Mouse (Mus musculus) neural tube, embryonic 15.5 days (tissue): ENCODE results near the gene Ppm1k. TPM values are rescaled to one million over a fixed set of nuclear protein-coding genes. Genes with fewer than 3 reads are reported as not detected.
"Not testable (repeated sequence)": the region's sequence is repeated elsewhere in the genome, so short reads cannot be mapped to it uniquely, and the experiment has no call there.

Experiments used
- ATAC-seq: fragments of 200-750 bp; cut with Nextera tagmentation; 2 replicates; pipeline ENCODE4 v1.8.0; 2017; ENCODE audit warnings: mild to moderate bottlenecking, moderate TSS enrichment, moderate library complexity; ENCODE audit not compliant: low FRiP score
- H3K27ac ChIP-seq: fragments of 300-500 bp; sonication (generic); replicated peaks from 2 replicates; pipeline ENCODE4 v1.5.1; 2015; ENCODE audit warnings: mild to moderate bottlenecking, inconsistent platforms
- H3K27me3 ChIP-seq: fragments of 300-500 bp; sonication (generic); replicated peaks from 2 replicates; pipeline ENCODE4 v1.6.1; 2015; ENCODE audit warnings: inconsistent platforms
- H3K36me3 ChIP-seq: fragments of 300-500 bp; sonication (generic); 2 replicates; pipeline ENCODE4 v1.6.1; 2015; ENCODE audit warnings: inconsistent platforms
- H3K4me1 ChIP-seq: fragments of 300-500 bp; sonication (generic); 2 replicates; pipeline ENCODE4 v1.6.1; 2015; ENCODE audit warnings: inconsistent platforms
- H3K4me2 ChIP-seq: fragments of 300-500 bp; sonication (generic); 2 replicates; pipeline ENCODE4 v1.6.1; 2015; ENCODE audit warnings: inconsistent platforms, mild to moderate bottlenecking, moderate library complexity
- H3K4me3 ChIP-seq: fragments of 300-500 bp; sonication (generic); replicated peaks from 2 replicates; pipeline ENCODE4 v1.5.1; 2015; ENCODE audit warnings: mild to moderate bottlenecking, inconsistent platforms
- H3K9ac ChIP-seq: fragments of 300-500 bp; sonication (generic); replicated peaks from 2 replicates; pipeline ENCODE4 v1.6.1; 2015; ENCODE audit warnings: mild to moderate bottlenecking, inconsistent platforms
- H3K9me3 ChIP-seq: fragments of 300-500 bp; sonication (generic); replicated peaks from 2 replicates; pipeline ENCODE4 v1.6.1; 2016; ENCODE audit warnings: inconsistent platforms
- WGBS: fragments of 180-500 bp; shearing (Covaris S2); methylation state at CpG from one replicate; pipeline ENCODE4 v1.1.7; 2015; ENCODE audit warnings: mixed read lengths; 5-methylcytosine and 5-hydroxymethylcytosine counted together
- polyA plus RNA-seq: library from polyadenylated mRNA; unstranded; fragments of >200 nt; fragmentation: Nextera tagmentation; extraction: Ambion mirVana; gene quantifications from 2 replicates; pipeline ENCODE4 v1.2.1, GENCODE M21; 2015

Gene Ppm1k
- polyA plus RNA-seq, 1 experiment from 2014 or later: 7.2 TPM

DNA sequence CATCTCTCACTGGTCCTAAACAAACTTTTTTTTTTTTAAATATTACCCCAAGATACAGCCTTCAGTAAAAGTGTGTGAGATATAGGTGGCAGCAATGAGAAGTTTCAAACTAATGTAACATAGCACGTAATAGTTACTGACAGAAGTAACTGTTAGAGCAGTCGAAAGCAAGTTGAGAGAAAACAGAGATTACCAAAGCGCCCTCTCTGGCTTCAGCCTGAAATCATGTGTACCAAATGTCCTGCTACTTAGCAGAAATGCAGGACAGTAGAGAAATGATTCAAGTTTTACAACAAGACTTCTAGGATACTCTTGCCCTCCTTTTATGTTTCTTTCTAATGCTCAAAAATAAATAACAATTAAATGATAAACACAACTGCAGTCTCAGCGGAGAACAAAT is 4.3 kb downstream of the Ppm1k start:
- Histone ChIP-seq H3K9ac (no peak overlapping the region), H3K27me3 (no peaks in the 10 kb centered on the region), H3K4me2 (no peak overlapping the region), H3K4me1 (peaks cover 13% of the 10 kb centered on the region), H3K36me3 (no peaks in the 10 kb centered on the region), H3K27ac (no peak overlapping the region), H3K9me3 (no peaks in the 10 kb centered on the region), H3K4me3 (no peak overlapping the region)
- no peak for ATAC-seq
- 81% methylated on average over 4 of the region's 4 CpGs for whole genome bisulfite sequencing

DNA sequence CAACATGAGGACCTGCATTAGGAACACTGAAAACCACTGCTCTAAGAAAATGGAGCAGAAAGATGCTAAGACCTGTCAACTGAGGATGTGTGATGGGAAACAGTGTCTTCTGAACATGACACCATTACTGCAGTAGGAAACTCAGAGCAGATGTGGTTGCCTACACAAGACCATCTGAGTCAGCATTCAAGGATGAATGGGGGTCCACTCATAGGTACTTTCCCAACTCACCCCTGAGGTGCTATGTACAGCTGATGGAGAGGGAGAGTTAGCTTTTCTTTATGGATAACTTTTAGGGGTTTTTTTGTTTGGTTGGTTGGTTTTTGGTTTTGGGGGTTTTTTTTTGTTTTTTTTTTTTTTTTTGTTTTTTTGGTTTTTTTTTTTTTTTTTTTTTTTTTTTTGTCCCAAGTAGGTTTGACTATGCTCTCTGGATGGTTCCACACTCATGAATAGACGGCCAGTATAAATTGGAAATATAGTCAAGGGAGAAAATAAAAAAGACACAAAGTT is 5.9 kb downstream of the Ppm1k start:
- H3K9ac ChIP-seq: no peak overlapping the region
- peaks cover 13% of the 10 kb centered on the region for H3K4me1 ChIP-seq
- WGBS: 93% methylated on average over 1 of the region's 1 CpGs
- ATAC-seq: no peak
- no peaks in the 10 kb centered on the region for H3K9me3 ChIP-seq
- H3K36me3 ChIP-seq: no peaks in the 10 kb centered on the region
- no peak overlapping the region for H3K27ac ChIP-seq
- no peaks in the 10 kb centered on the region for H3K27me3 ChIP-seq
- no peak overlapping the region for H3K4me3 ChIP-seq
- H3K4me2 ChIP-seq: no peak overlapping the region

DNA sequence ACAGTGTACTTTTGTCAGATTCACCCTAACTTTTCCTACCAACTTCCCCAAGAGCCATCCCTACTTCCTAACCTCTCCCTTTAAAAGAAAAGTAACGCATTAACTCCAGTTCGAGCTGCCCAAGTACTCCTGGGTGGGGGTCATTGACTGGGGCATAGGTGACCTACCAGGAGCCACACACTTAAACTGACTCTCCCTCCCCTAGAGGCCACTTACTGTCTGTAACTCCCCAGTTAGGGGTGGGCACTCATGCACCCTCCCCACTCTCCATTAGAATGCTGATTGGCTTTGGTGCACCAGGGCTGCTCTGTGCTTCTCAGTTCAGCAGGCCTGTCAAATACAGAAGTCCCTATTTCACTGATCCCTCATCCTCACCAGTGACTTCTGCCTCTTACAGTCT is 8.3 kb downstream of the Ppm1k start:
- no peaks in the 10 kb centered on the region for H3K36me3 ChIP-seq
- no peaks in the 10 kb centered on the region for H3K4me1 ChIP-seq
- H3K27ac ChIP-seq: no peak overlapping the region
- H3K27me3 ChIP-seq: no peaks in the 10 kb centered on the region
- H3K9ac ChIP-seq: no peak overlapping the region
- no peak for ATAC-seq
- no peak overlapping the region for H3K4me3 ChIP-seq
- H3K9me3 ChIP-seq: no peaks in the 10 kb centered on the region
- H3K4me2 ChIP-seq: no peak overlapping the region
- 77% methylated on average over 2 of the region's 2 CpGs for WGBS

DNA sequence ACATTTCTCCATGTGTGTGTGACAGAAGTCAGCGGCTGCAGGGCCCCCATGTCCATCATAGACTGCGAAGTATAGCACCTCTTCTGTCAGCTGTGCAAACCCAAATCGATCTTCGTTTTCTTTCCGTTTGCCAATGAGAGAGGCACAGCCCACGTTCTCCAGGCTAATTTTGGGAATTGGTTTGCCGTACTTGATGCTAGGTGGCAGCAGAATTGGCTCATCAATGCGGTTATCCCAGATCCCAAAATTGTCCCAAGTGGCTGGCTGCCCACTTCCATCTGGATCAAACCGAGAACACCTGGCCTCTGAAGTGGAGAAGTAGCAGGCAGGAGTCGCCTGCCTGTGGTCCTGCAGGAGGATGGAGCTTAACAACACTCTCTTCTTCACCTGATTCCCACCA is 10.5 kb downstream of the Ppm1k start:
- Histone ChIP-seq H3K9ac (no peak overlapping the region), H3K4me2 (no peak overlapping the region), H3K9me3 (no peaks in the 10 kb centered on the region), H3K27me3 (no peaks in the 10 kb centered on the region), H3K27ac (no peak overlapping the region), H3K4me3 (no peak overlapping the region), H3K4me1 (no peaks in the 10 kb centered on the region), H3K36me3 (no peaks in the 10 kb centered on the region)
- no peak for ATAC-seq
- WGBS: 94% methylated on average over 10 of the region's 10 CpGs

DNA sequence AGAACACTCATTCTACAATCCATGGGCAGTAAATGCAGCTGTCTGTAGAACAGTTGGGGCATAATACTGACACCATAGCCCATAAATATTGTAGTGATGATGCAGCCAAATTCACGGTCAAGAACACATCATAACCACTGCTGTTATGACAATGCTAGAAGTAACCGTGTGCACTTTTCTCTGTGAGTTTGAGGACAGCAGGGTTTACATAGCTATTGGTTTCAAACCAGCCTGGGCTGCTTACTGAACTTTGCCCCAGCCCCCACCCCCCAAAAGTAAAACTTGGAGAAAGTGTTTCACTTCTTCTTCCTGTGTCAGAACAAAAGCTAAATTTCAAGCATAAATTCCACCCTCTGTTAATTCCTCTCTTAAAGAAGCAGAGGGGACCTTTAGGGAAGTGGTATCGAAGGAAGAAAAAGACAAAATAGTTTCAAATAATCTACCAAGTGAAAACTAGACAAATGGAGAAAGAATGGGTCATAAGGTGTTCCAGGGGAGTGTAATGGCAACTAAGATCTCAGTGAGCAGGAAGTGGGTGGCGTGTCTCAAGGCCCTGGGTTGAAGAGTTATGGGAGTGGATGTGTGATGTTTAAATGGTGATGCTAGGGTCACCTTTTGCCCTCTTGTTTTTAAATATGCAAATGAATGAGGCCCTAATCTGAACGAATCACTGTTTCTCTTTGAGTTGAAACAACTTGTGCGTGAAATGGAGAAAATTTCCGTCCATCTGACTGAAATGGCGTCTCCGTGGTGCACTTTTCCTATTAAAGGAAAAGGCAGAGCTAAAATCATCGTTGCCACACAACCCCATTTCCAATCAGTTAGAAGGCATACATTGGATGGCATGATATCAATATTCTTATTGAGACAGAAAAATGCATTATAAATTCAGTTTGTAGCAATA is 14.3 kb downstream of the Ppm1k start:
- H3K9ac ChIP-seq: no peak overlapping the region
- H3K27ac ChIP-seq: no peak overlapping the region
- no peak overlapping the region for H3K4me3 ChIP-seq
- no peak for ATAC-seq
- H3K27me3 ChIP-seq: no peaks in the 10 kb centered on the region
- H3K9me3 ChIP-seq: no peaks in the 10 kb centered on the region
- no peaks in the 10 kb centered on the region for H3K4me1 ChIP-seq
- no peaks in the 10 kb centered on the region for H3K36me3 ChIP-seq
- no peak overlapping the region for H3K4me2 ChIP-seq
- WGBS: 72% methylated on average over 10 of the region's 10 CpGs

DNA sequence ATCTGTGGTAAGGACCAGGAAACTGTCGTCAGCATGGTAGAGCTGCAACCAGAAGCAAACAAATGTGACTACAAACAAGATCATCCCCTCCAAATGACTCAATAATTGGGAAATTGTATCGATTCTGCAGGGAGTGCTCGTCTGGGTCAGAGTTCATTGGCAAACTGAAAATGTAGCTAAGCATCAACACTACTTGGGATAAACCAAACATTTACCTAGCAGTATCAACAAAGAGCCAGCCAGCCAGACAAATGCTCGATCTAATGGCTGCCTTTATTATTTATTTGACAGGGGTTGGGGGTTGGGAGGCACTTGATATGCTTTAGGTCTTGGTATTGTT is 21.3 kb downstream of the Ppm1k start:
- no peak for ATAC-seq
- Histone ChIP-seq H3K27ac (no peak overlapping the region), H3K4me1 (no peaks in the 10 kb centered on the region), H3K36me3 (peaks cover 28% of the 10 kb centered on the region), H3K9ac (no peak overlapping the region), H3K4me2 (no peak overlapping the region), H3K9me3 (no peaks in the 10 kb centered on the region), H3K27me3 (no peaks in the 10 kb centered on the region), H3K4me3 (no peak overlapping the region)
- 74% methylated on average over 4 of the region's 4 CpGs for WGBS

DNA sequence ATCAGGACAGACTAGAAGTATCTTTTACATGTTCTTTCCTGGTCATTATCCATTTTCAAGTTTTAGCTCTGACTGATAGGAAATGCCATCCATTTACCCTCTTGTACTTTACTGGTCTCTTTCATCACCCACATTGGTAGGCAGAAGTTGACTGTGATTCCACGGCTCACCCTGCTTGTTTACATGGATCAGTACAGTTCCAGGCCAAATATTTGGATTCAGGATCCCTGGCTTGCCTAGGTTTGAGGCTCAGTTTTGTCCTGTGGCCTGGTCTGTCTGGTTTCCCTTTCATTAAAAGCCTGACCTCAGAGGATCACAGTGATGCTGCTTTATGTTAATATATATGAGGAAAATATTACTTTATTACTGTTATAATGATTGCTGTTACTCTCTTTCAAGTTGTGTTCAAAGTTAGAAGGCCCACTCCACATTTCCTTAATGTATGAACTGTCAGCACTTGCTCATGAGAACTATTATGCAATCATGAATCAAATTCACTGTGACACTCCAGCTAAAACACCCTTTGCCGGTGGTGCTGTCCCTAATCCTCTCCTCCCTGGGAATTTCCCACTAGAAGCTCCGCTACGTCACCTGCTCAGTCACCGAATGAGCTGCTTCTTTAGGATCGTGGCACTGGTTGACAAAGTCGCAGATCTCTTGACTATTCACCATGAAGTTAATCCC is 21.8 kb downstream of the Ppm1k start:
- 90% methylated on average over 7 of the region's 7 CpGs for WGBS
- H3K27me3 ChIP-seq: no peaks in the 10 kb centered on the region
- H3K4me1 ChIP-seq: no peaks in the 10 kb centered on the region
- ATAC-seq: no peak
- H3K4me3 ChIP-seq: no peak overlapping the region
- H3K4me2 ChIP-seq: no peak overlapping the region
- peaks cover 28% of the 10 kb centered on the region for H3K36me3 ChIP-seq
- no peak overlapping the region for H3K9ac ChIP-seq
- no peak overlapping the region for H3K27ac ChIP-seq
- H3K9me3 ChIP-seq: no peaks in the 10 kb centered on the region

DNA sequence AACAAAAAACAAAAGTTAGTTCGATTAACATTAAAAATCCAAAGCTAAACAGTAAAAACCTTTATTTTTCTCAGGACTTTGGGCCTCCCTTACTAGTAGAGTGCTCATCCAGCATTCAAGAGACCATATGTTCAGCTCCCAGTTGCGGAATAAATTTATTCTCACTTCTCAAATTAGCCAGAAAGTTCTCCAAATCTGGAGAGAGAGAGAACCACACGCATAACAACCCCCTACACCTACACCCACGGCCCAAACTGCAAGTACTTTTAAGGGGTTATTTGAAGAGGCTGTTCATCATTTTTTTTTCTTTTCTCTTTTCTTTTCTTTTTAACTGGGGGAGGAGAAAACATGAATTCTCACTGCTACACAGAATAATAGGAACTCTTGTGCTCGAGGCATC is 23.4 kb downstream of the Ppm1k start:
- H3K9ac ChIP-seq: no peak overlapping the region
- H3K27ac ChIP-seq: no peak overlapping the region
- no peak overlapping the region for H3K4me2 ChIP-seq
- no peaks in the 10 kb centered on the region for H3K27me3 ChIP-seq
- peaks cover 28% of the 10 kb centered on the region for H3K36me3 ChIP-seq
- no peak overlapping the region for H3K4me3 ChIP-seq
- ATAC-seq: no peak
- H3K9me3 ChIP-seq: no peaks in the 10 kb centered on the region
- WGBS: 88% methylated on average over 5 of the region's 5 CpGs
- no peaks in the 10 kb centered on the region for H3K4me1 ChIP-seq

DNA sequence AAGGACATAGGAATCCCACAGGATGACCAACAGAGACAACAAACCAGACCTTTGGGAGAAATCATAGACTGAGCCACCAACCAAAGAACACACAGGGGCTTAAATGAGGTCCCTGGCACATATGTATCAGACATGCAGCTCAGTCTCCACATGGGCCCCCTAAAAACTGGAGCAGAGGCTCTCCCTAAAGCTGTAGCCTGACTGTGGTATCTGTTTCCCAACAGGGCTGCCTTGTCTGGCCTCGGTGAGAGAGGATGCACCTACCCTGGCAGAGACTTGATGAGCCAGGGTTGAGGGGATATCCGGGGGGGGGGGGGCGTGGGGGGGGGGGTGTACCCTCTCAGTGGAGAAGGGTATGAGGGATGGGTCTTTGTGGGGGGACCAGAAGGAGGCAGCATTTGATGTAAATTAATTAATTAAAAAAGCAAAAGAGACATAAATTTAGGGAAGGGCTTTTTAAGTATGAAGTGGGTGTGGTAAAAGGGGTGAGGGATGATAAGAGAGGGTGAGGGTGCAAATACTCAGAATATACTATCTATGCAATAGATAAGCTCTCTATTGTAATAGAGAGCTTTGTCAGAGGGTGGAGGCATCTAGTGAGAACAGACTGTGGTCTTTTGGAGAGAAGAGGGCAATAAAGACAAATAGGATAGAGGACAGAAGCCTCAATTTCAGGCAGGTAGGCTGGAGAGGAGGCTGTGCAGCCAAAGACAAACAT is 31.4 kb downstream of the Ppm1k start:
- 49% methylated on average over 2 of the region's 3 CpGs for WGBS
- H3K4me2 ChIP-seq: no peak overlapping the region
- H3K4me3 ChIP-seq: no peak overlapping the region
- no peaks in the 10 kb centered on the region for H3K4me1 ChIP-seq
- H3K27ac ChIP-seq: no peak overlapping the region
- H3K27me3 ChIP-seq: no peaks in the 10 kb centered on the region
- no peak for ATAC-seq
- no peaks in the 10 kb centered on the region for H3K36me3 ChIP-seq
- H3K9me3 ChIP-seq: no peaks in the 10 kb centered on the region
- no peak overlapping the region for H3K9ac ChIP-seq

DNA sequence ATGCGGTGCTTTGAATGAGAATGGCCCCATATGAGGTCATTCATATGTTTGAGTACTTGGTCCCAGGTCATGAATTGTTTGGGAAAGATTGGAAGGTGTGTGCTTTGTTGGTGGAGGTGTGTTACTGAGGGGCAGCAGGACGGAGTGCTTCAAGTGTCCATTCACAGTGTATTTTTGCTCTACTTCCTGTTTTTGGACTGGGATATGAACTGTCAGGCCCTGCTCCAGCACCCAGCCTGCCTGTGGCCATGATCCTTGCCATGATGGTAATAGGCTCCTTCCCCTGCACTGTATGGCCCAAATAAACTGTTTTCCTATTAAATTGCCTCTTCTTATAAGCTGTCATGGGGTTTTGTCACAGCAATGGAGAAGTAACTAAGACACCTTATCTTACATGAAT is 36.1 kb downstream of the Ppm1k start:
- no peak for ATAC-seq
- no peak overlapping the region for H3K27ac ChIP-seq
- H3K27me3 ChIP-seq: no peaks in the 10 kb centered on the region
- whole genome bisulfite sequencing: 76% methylated on average over 2 of the region's 2 CpGs
- H3K36me3 ChIP-seq: no peaks in the 10 kb centered on the region
- H3K4me3 ChIP-seq: no peak overlapping the region
- H3K9ac ChIP-seq: no peak overlapping the region
- H3K4me2 ChIP-seq: no peak overlapping the region
- H3K4me1 ChIP-seq: no peaks in the 10 kb centered on the region
- H3K9me3 ChIP-seq: no peaks in the 10 kb centered on the region

DNA sequence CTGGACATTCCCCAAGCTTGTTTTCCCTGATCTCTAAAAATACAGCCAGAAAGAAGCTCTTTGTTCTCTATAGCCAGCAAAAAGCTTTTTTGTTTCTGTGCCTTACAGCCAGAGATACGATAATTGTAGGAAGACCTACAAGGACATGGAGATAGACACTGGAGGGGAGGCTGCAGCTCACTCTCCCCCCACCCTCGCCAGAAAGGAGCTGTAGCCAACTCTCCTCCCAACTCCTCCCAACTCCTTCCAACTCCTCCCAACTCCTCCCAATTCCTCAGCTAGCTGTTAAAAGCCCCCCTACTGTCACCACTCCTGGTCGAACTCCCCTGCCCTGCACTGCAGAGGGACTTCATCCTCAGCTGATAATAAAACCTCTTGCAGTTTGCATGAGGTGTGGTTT is 67.1 kb downstream of the Ppm1k start:
- H3K27me3 ChIP-seq, H3K36me3 ChIP-seq, ATAC-seq, H3K27ac ChIP-seq, H3K4me1 ChIP-seq, H3K4me2 ChIP-seq, H3K4me3 ChIP-seq, H3K9ac ChIP-seq, H3K9me3 ChIP-seq: not testable (repeated sequence)
- WGBS: 23% methylated on average over 3 of the region's 3 CpGs
